ENCODE assay signal across 27 mouse cellular contexts in genomic region chr4:119070181-119070580, GRCm38 (mm10). TPM values are rescaled to one million over a fixed set of nuclear protein-coding genes. Genes with fewer than 3 reads are reported as not detected.
DNase-seq lines count a peak whose midpoint lies in the region; ATAC-seq lines count a peak whose summit lies in the region.
"Had no signal": no experiment of that assay in that cellular context is flagged by ENCODE, and none has a peak within 500 bp of the region (broad histone marks: within the 10 kb centered on the region; RNA-seq: fewer than 3 reads in every experiment).

No protein-coding gene starts in this region.

- no peak for DNase-seq in heart, adult 18-20 months
- DNase-seq in liver, result no peak
- peak; percentile 48 for DNase-seq in ES-CJ7 (ENCODE audit: low read depth, low spot score)
- DNase-seq in embryonic facial prominence, embryonic 10.5 days (ENCODE audit: low spot score), result no peak
- DNase-seq in urinary bladder, postnatal 10 days (ENCODE audit: low spot score), result no peak
- DNase-seq: adrenal gland, postnatal 25 days; B cell, adult 2 months; cerebellum, adult 11-12 months; cerebellum, adult 9-11 months; gastrocnemius, postnatal 14 days; heart, postnatal 14 days; kidney, adult 11 months; kidney, postnatal 25 days; right cerebral cortex, postnatal 25 days; thymus, adult 2 months; thymus, postnatal 36 days had no signal

- no peak overlapping the region for H3K4me2 ChIP-seq in heart, embryonic 12.5 days
- H3K4me2 ChIP-seq in liver, embryonic 15.5 days, result no peak overlapping the region
- H3K4me2 ChIP-seq: embryonic facial prominence, embryonic 15.5 days; forebrain, embryonic 13.5 days; limb, embryonic 12.5 days; lung, embryonic 15.5 days; midbrain, embryonic 13.5 days; neural tube, embryonic 15.5 days had no signal

- no peak overlapping the region for H3K4me3 ChIP-seq in heart, embryonic 12.5 days
- H3K4me3 ChIP-seq in liver, embryonic 15.5 days (replicated peaks), result no peak overlapping the region
- H3K4me3 ChIP-seq in embryonic facial prominence, embryonic 10.5 days, result no peak overlapping the region
- H3K4me3 ChIP-seq: embryonic facial prominence, embryonic 15.5 days; forebrain, embryonic 13.5 days; hindbrain, embryonic 15.5 days; limb, embryonic 12.5 days; lung, embryonic 15.5 days; midbrain, embryonic 13.5 days; neural tube, embryonic 15.5 days had no signal

- H3K4me1 ChIP-seq in heart, embryonic 12.5 days (replicated peaks), result peaks cover 52% of the 10 kb centered on the region
- H3K4me1 ChIP-seq in liver, embryonic 15.5 days (replicated peaks), result peaks cover 14% of the 10 kb centered on the region
- H3K4me1 ChIP-seq in embryonic facial prominence, embryonic 10.5 days, result peaks cover 61% of the 10 kb centered on the region

- peaks cover 7% of the 10 kb centered on the region; the same call in 1 of the 2 replicates for H3K27me3 ChIP-seq in heart, embryonic 12.5 days (replicated peaks)
- peaks cover 83% of the 10 kb centered on the region for H3K27me3 ChIP-seq in liver, embryonic 15.5 days
- peaks cover 48% of the 10 kb centered on the region for H3K27me3 ChIP-seq in embryonic facial prominence, embryonic 10.5 days (replicated peaks; ENCODE audit: low read depth, poor library complexity, severe bottlenecking)

- WGBS in heart, embryonic 12.5 days, result 82% methylated on average over 1 of the region's 1 CpGs
- 60% methylated on average over 1 of the region's 1 CpGs for WGBS in liver, embryonic 15.5 days (ENCODE audit: insufficient replicate concordance)
- WGBS in embryonic facial prominence, embryonic 10.5 days, result 54% methylated on average over 1 of the region's 1 CpGs

- no peaks in the 10 kb centered on the region for H3K9me3 ChIP-seq in heart, embryonic 12.5 days (replicated peaks)
- no peaks in the 10 kb centered on the region for H3K9me3 ChIP-seq in liver, embryonic 15.5 days (replicated peaks)
- H3K9me3 ChIP-seq in embryonic facial prominence, embryonic 10.5 days, result no peaks in the 10 kb centered on the region
- H3K9me3 ChIP-seq: embryonic facial prominence, embryonic 15.5 days; forebrain, embryonic 13.5 days; hindbrain, embryonic 15.5 days; limb, embryonic 12.5 days; lung, embryonic 15.5 days; midbrain, embryonic 13.5 days; neural tube, embryonic 15.5 days had no signal

- H3K36me3 ChIP-seq in heart, embryonic 12.5 days, result no peaks in the 10 kb centered on the region
- no peaks in the 10 kb centered on the region for H3K36me3 ChIP-seq in liver, embryonic 15.5 days (replicated peaks)
- no peaks in the 10 kb centered on the region for H3K36me3 ChIP-seq in embryonic facial prominence, embryonic 10.5 days (replicated peaks)
- H3K36me3 ChIP-seq: embryonic facial prominence, embryonic 15.5 days; hindbrain, embryonic 15.5 days; limb, embryonic 12.5 days; lung, embryonic 15.5 days; midbrain, embryonic 13.5 days; neural tube, embryonic 15.5 days had no signal

- H3K27ac ChIP-seq in heart, embryonic 12.5 days (ENCODE audit: poor library complexity, severe bottlenecking), result peak overlapping the region; percentile 21; the same call in 1 of the 2 replicates
- H3K27ac ChIP-seq in liver, embryonic 15.5 days (replicated peaks), result no peak overlapping the region
- H3K27ac ChIP-seq in embryonic facial prominence, embryonic 10.5 days (replicated peaks), result peak overlapping the region; percentile 85
- H3K27ac ChIP-seq: embryonic facial prominence, embryonic 15.5 days; forebrain, embryonic 13.5 days; hindbrain, embryonic 15.5 days; limb, embryonic 12.5 days; liver, embryonic 14.5 days; lung, embryonic 15.5 days; midbrain, embryonic 13.5 days; neural tube, embryonic 15.5 days had no signal

- no peak for ATAC-seq in heart, embryonic 12.5 days (ENCODE audit: insufficient number of reproducible peaks, low FRiP score)
- no peak for ATAC-seq in liver, embryonic 15.5 days (ENCODE audit: insufficient read depth)
- ATAC-seq: forebrain, embryonic 13.5 days; inflammation-experienced regulatory T-cells, adult 6 months; midbrain, embryonic 13.5 days had no signal

- H3K9ac ChIP-seq in heart, embryonic 12.5 days, result peak overlapping the region; percentile 29; the same call in 1 of the 2 replicates
- peak overlapping the region; percentile 6; the same call in 1 of the 2 replicates for H3K9ac ChIP-seq in liver, embryonic 15.5 days
- H3K9ac ChIP-seq: embryonic facial prominence, embryonic 15.5 days; forebrain, embryonic 13.5 days; hindbrain, embryonic 15.5 days; limb, embryonic 12.5 days; liver, embryonic 14.5 days; lung, embryonic 15.5 days; midbrain, embryonic 13.5 days; neural tube, embryonic 15.5 days had no signal

RNA-seq across cellular contexts. Expression of gene Slc2a1, which starts 38.3 kb away (rescaled TPM):
- 330 and 331 TPM in 2 replicates for polyA plus RNA-seq in heart, embryonic 12.5 days (2016; fragmentation: Nextera tagmentation; extraction: Ambion mirVana)
- 10 to 100 TPM; 12.2 to 13.5 TPM for total RNA-seq in heart, adult 18-20 months (2021)
- polyA plus RNA-seq in liver, embryonic 15.5 days (2015; fragmentation: Nextera tagmentation; extraction: Ambion mirVana), result 293 and 326 TPM in 2 replicates
- 140 and 166 TPM in 2 replicates for polyA plus RNA-seq in embryonic facial prominence, embryonic 10.5 days (2016; fragmentation: Nextera tagmentation; extraction: Ambion mirVana)
